Mouse (Mus musculus) heart, embryonic 14.5 days (tissue): Measurements from ENCODE around the gene Snx29. TPM values are rescaled to one million over a fixed set of nuclear protein-coding genes. Genes with fewer than 3 reads are reported as not detected.

Experiments
- ATAC-seq: fragments of 200-750 bp; cut with Nextera tagmentation; 2 replicates; pipeline ENCODE4 v1.8.0; 2017; ENCODE audit warnings: low read depth, moderate TSS enrichment; ENCODE audit not compliant: insufficient number of reproducible peaks, insufficient read depth, low FRiP score
- H3K27ac ChIP-seq, 2 experiments: fragments of 200-500 bp in 1 of 2; fragments of 300-500 bp in 1 of 2; sonication (generic) in 1 of 2; replicated peaks in 1 of 2; 2 replicates each; pipeline ENCODE4 v1.5.1; 2012 to 2014; ENCODE audit warnings: low read depth in 2 of 2, low read length in 2 of 2, control low read depth in 1 of 2, mild to moderate bottlenecking in 1 of 2, mixed read lengths in 1 of 2; ENCODE audit not compliant: control insufficient read depth in 1 of 2, insufficient read depth in 1 of 2
- H3K27me3 ChIP-seq: fragments of 300-500 bp; sonication (generic); 2 replicates; pipeline ENCODE4 v1.6.1; 2014; ENCODE audit warnings: mild to moderate bottlenecking, low read length, control low read depth; ENCODE audit not compliant: control insufficient read depth, insufficient read depth
- H3K36me3 ChIP-seq: fragments of 300-500 bp; sonication (generic); 2 replicates; pipeline ENCODE4 v1.6.1; 2014; ENCODE audit warnings: mild to moderate bottlenecking, control low read depth, low read length, mixed read lengths; ENCODE audit not compliant: control insufficient read depth, insufficient read depth
- H3K4me1 ChIP-seq, 2 experiments: fragments of 200-500 bp in 1 of 2; fragments of 300-500 bp in 1 of 2; sonication (generic) in 1 of 2; 2 replicates each; pipeline ENCODE4 v1.6.1; 2012 to 2014; ENCODE audit warnings: low read length in 2 of 2, control low read depth in 1 of 2, mixed read lengths in 1 of 2; ENCODE audit not compliant: control insufficient read depth in 2 of 2, insufficient read depth in 2 of 2
- H3K4me2 ChIP-seq: fragments of 300-500 bp; sonication (generic); 2 replicates; pipeline ENCODE4 v1.6.1; 2014; ENCODE audit warnings: mild to moderate bottlenecking, low read length
- H3K4me3 ChIP-seq, 2 experiments: fragments of 200-500 bp in 1 of 2; fragments of 300-500 bp in 1 of 2; sonication (generic) in 1 of 2; 2 replicates each; pipeline ENCODE4 v1.5.1; 2012 to 2014; ENCODE audit warnings: low read length in 2 of 2, mild to moderate bottlenecking in 2 of 2, control low read depth in 1 of 2, low read depth in 1 of 2, moderate library complexity in 1 of 2; ENCODE audit not compliant: control insufficient read depth in 1 of 2, insufficient read depth in 1 of 2
- H3K9ac ChIP-seq: fragments of 300-500 bp; sonication (generic); 2 replicates; pipeline ENCODE4 v1.6.1; 2014; ENCODE audit warnings: mild to moderate bottlenecking, low read length
- H3K9me3 ChIP-seq: fragments of 300-500 bp; sonication (generic); 2 replicates; pipeline ENCODE4 v1.6.1; 2016; ENCODE audit warnings: low read length, control low read depth; ENCODE audit not compliant: control insufficient read depth
- WGBS: fragments of 180-500 bp; shearing (Covaris S2); extraction: QIAGEN DNeasy Blood & Tissue Kit; methylation state at CpG from one replicate; pipeline ENCODE4 v1.1.7; 2014; 5-methylcytosine and 5-hydroxymethylcytosine counted together
- polyA plus RNA-seq: library from polyadenylated mRNA; unstranded; fragments of >200 nt; fragmentation: Nextera tagmentation; extraction: Ambion mirVana; gene quantifications from 2 replicates; pipeline ENCODE4 v1.2.1, GENCODE M21; 2014

The Snx29 gene
- polyA plus RNA-seq, 1 experiment from 2014 or later, result 7.7 TPM

DNA sequence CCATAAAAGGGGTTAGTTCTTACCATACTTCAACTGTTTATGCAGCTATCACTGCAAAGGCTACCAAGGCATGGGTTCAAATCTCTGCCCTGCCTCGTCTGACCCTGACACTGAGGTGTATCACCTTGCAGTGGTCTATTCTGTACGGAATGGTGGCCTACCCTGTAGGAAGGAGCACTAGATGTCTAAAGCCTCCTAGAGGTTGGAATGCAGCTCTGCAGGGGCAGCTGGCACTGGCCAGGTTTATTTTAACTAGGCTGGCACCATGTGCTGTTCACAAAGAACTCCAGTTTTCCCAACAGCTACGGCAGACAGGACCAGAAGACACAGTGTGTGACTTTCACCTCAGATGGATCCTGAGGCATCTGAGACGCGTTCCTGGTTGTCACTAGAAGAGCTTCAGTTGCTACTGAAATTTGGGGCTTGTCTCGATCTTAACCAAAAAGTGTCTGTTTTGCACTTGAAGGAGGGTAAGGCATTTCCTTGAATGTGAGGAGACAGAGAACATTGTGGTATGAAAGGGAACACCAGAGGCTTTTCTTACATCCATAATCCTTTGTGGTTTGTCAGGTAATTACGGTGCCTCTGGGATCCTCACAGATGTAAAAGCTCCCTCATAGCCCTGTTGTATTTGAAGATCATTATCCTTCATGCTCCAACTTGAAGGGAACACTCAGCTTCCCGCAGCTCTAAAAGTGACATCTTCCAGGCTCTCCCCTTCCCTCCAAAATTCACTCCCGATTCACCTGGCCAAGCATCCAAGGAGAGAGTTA lies 305.3 kb downstream of the Snx29 start:
- ATAC-seq, result no peak
- Histone ChIP-seq H3K9ac (no peak overlapping the region), H3K4me1 (peaks cover 2 to 6% of the 10 kb centered on the region in 2 experiments; a peak in 2 of 4 replicates), H3K4me2 (no peak overlapping the region), H3K9me3 (no peaks in the 10 kb centered on the region), H3K27me3 (no peaks in the 10 kb centered on the region), H3K36me3 (no peaks in the 10 kb centered on the region), H3K4me3 (no peak overlapping the region), H3K27ac (no peak overlapping the region)
- 81% methylated on average over 9 of the region's 9 CpGs for WGBS

- Histone ChIP-seq H3K9me3 (no peaks in the 10 kb centered on the region), H3K27me3 (no peaks in the 10 kb centered on the region), H3K4me1 (peaks cover 2 to 6% of the 10 kb centered on the region in 2 experiments; a peak in 2 of 4 replicates), H3K4me3 (no peak overlapping the region), H3K27ac (no peak overlapping the region), H3K36me3 (no peaks in the 10 kb centered on the region), H3K4me2 (no peak overlapping the region), H3K9ac (no peak overlapping the region)
- WGBS, result 88% methylated on average over 7 of the region's 7 CpGs
- no peak for ATAC-seq
Observed at GRCm38 (mm10) chr16:11629704-11630103, 307.0 kb downstream of the Snx29 start.

DNA sequence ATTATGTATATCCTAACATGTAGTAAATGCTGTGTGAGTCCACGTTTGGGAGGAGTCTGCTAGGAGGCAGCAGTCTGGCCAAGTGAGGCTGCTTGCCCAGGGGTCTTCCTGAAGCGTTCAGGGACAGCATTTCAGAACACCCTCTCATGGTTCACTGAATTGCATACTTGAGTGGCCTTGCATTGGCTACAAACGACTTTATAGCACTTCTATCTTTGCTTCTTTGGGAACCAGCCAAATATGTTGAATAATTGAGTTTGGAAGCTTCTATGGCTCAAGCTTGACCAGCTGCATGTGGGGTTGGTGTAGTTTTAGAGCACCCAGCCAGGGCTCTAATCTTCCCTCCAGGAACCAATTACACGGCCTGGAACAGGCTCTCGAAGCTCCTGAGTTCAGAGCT lies 307.8 kb downstream of the Snx29 start:
- Histone ChIP-seq H3K4me1 (peaks cover 2 to 6% of the 10 kb centered on the region in 2 experiments; a peak in 2 of 4 replicates), H3K9me3 (no peaks in the 10 kb centered on the region), H3K4me3 (no peak overlapping the region), H3K27ac (no peak overlapping the region), H3K27me3 (no peaks in the 10 kb centered on the region), H3K36me3 (no peaks in the 10 kb centered on the region), H3K9ac (no peak overlapping the region), H3K4me2 (no peak overlapping the region)
- WGBS, result 48% methylated on average over 5 of the region's 5 CpGs
- ATAC-seq, result no peak

- no peak overlapping the region for H3K4me2 ChIP-seq
- WGBS, result 54% methylated on average over 2 of the region's 2 CpGs
- H3K9me3 ChIP-seq, result no peaks in the 10 kb centered on the region
- ATAC-seq, result no peak
- no peaks in the 10 kb centered on the region for H3K27me3 ChIP-seq
- H3K27ac ChIP-seq, result no peak overlapping the region
- H3K4me3 ChIP-seq, result no peak overlapping the region
- H3K9ac ChIP-seq, result no peak overlapping the region
- no peaks in the 10 kb centered on the region for H3K36me3 ChIP-seq
- peaks cover 2 to 10% of the 10 kb centered on the region in 2 experiments; a peak in 2 of 4 replicates for H3K4me1 ChIP-seq
Observed at GRCm38 (mm10) chr16:11632205-11632747, 309.6 kb downstream of the Snx29 start.

DNA sequence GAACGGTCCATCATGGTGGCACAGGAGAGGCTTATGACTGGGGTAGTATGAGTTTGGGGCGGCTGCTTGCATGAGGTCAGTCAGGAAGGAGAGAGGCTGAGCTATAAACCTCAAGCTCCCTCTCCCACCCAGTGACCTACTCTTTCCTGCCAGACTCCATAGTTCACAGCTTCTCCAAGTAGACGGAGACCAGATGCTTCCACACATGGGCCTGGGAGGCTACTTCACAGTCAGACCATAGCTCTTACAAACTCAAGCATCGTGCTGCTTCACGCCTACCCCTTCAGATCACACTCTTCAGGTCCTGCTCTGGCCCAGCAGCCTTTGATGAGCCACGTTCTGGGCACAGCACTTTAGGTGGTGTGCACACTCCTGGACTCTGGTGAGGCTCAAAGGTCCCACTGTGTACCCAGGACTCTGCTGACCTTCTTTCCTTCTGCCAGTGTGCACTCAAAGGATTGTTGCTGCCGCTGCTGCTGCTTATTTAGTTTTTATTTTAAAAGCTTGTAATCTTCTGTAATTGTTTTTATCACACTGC lies 313.6 kb downstream of the Snx29 start:
- Histone ChIP-seq H3K4me3 (no peak overlapping the region), H3K4me1 (peaks cover 0 to 5% of the 10 kb centered on the region in 2 experiments; a peak in 2 of 4 replicates), H3K27me3 (no peaks in the 10 kb centered on the region), H3K9me3 (no peaks in the 10 kb centered on the region), H3K9ac (no peak overlapping the region), H3K36me3 (no peaks in the 10 kb centered on the region), H3K4me2 (no peak overlapping the region), H3K27ac (no peak overlapping the region)
- no peak for ATAC-seq
- WGBS, result 60% methylated on average over 7 of the region's 7 CpGs

DNA sequence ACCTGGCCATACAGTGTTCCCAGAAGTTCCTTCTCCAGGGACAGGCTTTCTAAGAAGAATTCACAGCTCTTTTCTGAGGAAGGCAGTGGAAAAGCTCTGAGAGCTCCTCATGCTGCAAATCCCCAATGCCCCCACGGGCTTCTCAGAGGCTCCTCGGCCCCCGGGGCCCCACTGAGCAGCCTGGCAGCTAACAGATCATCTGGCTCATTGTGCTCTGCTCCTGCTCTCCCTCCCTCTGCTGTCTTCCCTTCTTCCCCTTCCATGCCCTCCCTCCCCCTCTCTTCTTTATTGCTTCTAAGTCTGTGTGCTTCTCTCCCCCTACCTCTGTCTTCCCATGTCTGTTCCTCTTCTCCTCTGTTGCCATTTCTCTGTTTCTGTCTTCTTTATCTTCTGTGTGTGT lies 314.2 kb downstream of the Snx29 start:
- no peak overlapping the region for H3K9ac ChIP-seq

DNA sequence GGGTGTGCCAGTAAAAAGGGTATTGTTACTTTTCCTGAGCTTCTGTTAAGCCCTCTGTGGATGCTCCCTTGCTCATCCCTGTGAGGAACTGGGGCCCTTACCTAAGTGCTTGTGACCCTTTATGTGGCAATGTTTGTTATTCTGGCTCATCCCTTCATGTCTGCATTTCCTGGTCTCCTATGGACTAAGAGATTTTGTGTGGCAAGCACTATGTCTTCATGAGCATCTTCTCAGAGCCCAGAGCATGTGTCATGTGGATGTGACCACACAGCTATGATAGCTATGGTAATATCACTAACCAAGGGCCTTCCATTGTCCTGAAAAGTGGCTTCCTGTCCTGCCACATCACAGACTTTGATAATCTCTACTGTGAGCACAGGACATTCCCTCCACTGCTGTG lies 315.1 kb downstream of the Snx29 start:
- H3K4me2 ChIP-seq, result no peak overlapping the region
- H3K36me3 ChIP-seq, result no peaks in the 10 kb centered on the region
- no peak overlapping the region for H3K9ac ChIP-seq
- H3K27ac ChIP-seq, result no peak overlapping the region
- ATAC-seq, result no peak
- H3K27me3 ChIP-seq, result no peaks in the 10 kb centered on the region
- H3K4me1 ChIP-seq, result peaks cover 0 to 5% of the 10 kb centered on the region in 2 experiments; a peak in 2 of 4 replicates
- H3K9me3 ChIP-seq, result no peaks in the 10 kb centered on the region
- no peak overlapping the region for H3K4me3 ChIP-seq

More for the DNA sequence above, 314.2 kb downstream of the Snx29 start:
- ATAC-seq, result no peak
- Histone ChIP-seq H3K27ac (no peak overlapping the region), H3K36me3 (no peaks in the 10 kb centered on the region), H3K27me3 (no peaks in the 10 kb centered on the region), H3K4me3 (no peak overlapping the region), H3K4me1 (peaks cover 0 to 5% of the 10 kb centered on the region in 2 experiments; a peak in 2 of 4 replicates), H3K4me2 (no peak overlapping the region), H3K9me3 (no peaks in the 10 kb centered on the region)
- WGBS, result 8% methylated on average over 3 of the region's 3 CpGs
